Mouse (Mus musculus) C2C12 (cell line): ENCODE results near the gene Espn.

Source experiments
- CTCF ChIP-seq: IDR thresholded peaks from one replicate; pipeline ENCODE4 v1.5.1; 2011; ENCODE audit not compliant: control insufficient read depth, insufficient read depth, insufficient read length
- USF1 ChIP-seq: IDR thresholded peaks from one replicate; pipeline ENCODE4 v1.6.1; 2011; ENCODE audit warnings: low read depth, mild to moderate bottlenecking, control low read depth, moderate library complexity

- TF ChIP-seq USF1 (no peak), CTCF (no peak)
These were observed 38.0 kb upstream of the Espn start for GRCm38 (mm10) chr4:152190096-152190653.
